Mouse (Mus musculus) hindbrain, embryonic 15.5 days (tissue): ENCODE measurements around the gene Ankrd6. TPM values are rescaled to one million over a fixed set of nuclear protein-coding genes. Genes with fewer than 3 reads are reported as not detected.
"Not testable (repeated sequence)": the region's sequence is repeated elsewhere in the genome, so short reads cannot be mapped to it uniquely, and the experiment has no call there.

ENCODE experiments used
- ATAC-seq: fragments of 200-750 bp; cut with Nextera tagmentation; 2 replicates; pipeline ENCODE4 v1.8.0; 2017; ENCODE audit warnings: low read depth, moderate number of reproducible peaks, moderate TSS enrichment; ENCODE audit not compliant: low FRiP score
- H3K27ac ChIP-seq: fragments of 300-500 bp; sonication (generic); replicated peaks from 2 replicates; pipeline ENCODE4 v1.5.1; 2015; ENCODE audit warnings: mild to moderate bottlenecking, inconsistent platforms
- H3K27me3 ChIP-seq: fragments of 300-500 bp; sonication (generic); 2 replicates; pipeline ENCODE4 v1.6.1; 2015; ENCODE audit warnings: control low read depth, inconsistent platforms
- H3K36me3 ChIP-seq: fragments of 300-500 bp; sonication (generic); 2 replicates; pipeline ENCODE4 v1.6.1; 2015; ENCODE audit warnings: control low read depth, inconsistent platforms
- H3K4me1 ChIP-seq: fragments of 300-500 bp; sonication (generic); replicated peaks from 2 replicates; pipeline ENCODE4 v1.6.1; 2015; ENCODE audit warnings: control low read depth, inconsistent platforms
- H3K4me2 ChIP-seq: fragments of 300-500 bp; sonication (generic); 2 replicates; pipeline ENCODE4 v1.6.1; 2015; ENCODE audit warnings: moderate library complexity, mild to moderate bottlenecking, inconsistent platforms
- H3K4me3 ChIP-seq: fragments of 300-500 bp; sonication (generic); 2 replicates; pipeline ENCODE4 v1.5.1; 2015; ENCODE audit warnings: mild to moderate bottlenecking, inconsistent platforms
- H3K9ac ChIP-seq: fragments of 300-500 bp; sonication (generic); 2 replicates; pipeline ENCODE4 v1.6.1; 2015; ENCODE audit warnings: inconsistent platforms
- H3K9me3 ChIP-seq: fragments of 300-500 bp; sonication (generic); 2 replicates; pipeline ENCODE4 v1.6.1; 2016; ENCODE audit warnings: control low read depth, inconsistent platforms
- WGBS: fragments of 180-500 bp; shearing (Covaris S2); methylation state at CpG from one replicate; pipeline ENCODE4 v1.1.7; 2015; 5-methylcytosine and 5-hydroxymethylcytosine counted together
- polyA plus RNA-seq: library from polyadenylated mRNA; unstranded; fragments of >200 nt; fragmentation: Nextera tagmentation; extraction: Ambion mirVana; gene quantifications from 2 replicates; pipeline ENCODE4 v1.2.1, GENCODE M21; 2015

Ankrd6 gene
- polyA plus RNA-seq, 1 experiment from 2014 or later = 23.4 TPM

DNA sequence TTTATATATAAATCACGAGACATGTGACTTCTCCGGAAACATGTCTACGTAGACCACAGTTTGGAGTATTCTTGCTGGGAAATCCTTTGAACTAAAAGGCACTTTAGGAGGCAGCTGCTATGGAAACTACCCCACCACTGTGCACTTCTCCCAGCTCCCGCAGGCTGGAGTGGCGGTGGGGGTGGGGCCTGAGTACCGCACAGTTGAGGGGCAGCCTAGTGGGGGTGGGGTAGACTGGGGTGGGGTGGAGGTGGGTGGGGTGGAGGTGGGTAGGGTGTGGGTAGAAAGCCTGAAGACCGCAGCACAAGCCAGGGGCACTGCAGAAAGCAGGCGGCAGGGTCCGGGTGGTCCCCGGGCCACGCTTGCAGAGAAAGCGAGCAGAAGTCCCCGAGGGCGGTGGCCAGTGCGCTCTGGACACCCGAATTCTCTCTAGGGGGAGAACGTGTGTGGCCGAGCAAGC lies 32.1 kb upstream of the Ankrd6 start, which contains the start of gene Rragd:
Gene Rragd (plus strand): TSS at position 322 of the 460 bp plus-strand sequence.
- 0% methylated on average over 18 of the region's 18 CpGs for WGBS
- H3K9me3 ChIP-seq = no peaks in the 10 kb centered on the region
- H3K9ac ChIP-seq = peak within 1 kb of the TSS; percentile 92
- peak within 1 kb of the TSS; percentile 82 for H3K4me2 ChIP-seq
- H3K27ac ChIP-seq = peak within 1 kb of the TSS; percentile 89
- ATAC-seq = peak; percentile 81
- H3K36me3 ChIP-seq = no peaks in the 10 kb centered on the region
- H3K4me3 ChIP-seq = peak within 1 kb of the TSS; percentile 88
- H3K27me3 ChIP-seq = no peaks in the 10 kb centered on the region
- peaks cover 34% of the 10 kb centered on the region for H3K4me1 ChIP-seq

DNA sequence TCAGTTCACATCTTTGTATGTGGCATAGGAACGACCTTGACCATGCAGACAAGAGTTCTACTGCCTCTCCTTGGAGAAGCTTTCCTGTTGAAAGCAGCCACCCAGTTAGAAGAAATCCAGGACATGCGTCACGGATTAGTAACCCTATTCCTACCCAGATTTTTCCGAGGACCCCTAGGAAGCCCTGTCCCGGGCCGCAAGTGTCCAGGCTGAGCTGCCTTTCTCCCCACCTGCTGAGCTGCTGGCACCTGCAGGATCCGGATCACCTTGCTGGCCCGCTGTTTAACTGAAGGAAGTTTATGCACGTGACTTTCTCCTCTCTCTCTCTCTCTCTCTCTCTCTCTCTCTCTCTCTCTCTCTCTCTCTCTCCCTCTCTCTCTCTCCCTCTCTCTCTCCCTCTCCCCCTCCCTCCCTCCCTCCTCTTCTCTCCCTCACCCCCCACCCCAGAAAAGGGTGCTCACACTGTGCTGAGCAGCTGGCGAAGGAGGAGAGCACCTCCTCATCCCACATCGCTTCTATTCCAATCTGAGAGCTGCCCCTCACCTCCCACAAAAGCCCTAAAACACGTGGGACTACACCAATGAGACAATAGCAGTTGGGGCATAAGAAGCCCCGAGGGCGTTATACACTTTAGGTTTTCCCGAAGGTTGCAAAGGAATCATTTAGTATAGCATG lies 31.5 kb upstream of the Ankrd6 start:
- H3K4me3 ChIP-seq = peak overlapping the region; percentile 88
- H3K9ac ChIP-seq = peak overlapping the region; percentile 92
- H3K4me2 ChIP-seq = peak overlapping the region; percentile 82
- H3K27me3 ChIP-seq = no peaks in the 10 kb centered on the region
- H3K4me1 ChIP-seq = peaks cover 34% of the 10 kb centered on the region
- under 1% methylated on average over 15 of the region's 15 CpGs for whole genome bisulfite sequencing
- no peaks in the 10 kb centered on the region for H3K9me3 ChIP-seq
- peak; percentile 65 for ATAC-seq
- H3K36me3 ChIP-seq = no peaks in the 10 kb centered on the region
- peak overlapping the region; percentile 89; the same call in 1 of the 2 replicates for H3K27ac ChIP-seq

DNA sequence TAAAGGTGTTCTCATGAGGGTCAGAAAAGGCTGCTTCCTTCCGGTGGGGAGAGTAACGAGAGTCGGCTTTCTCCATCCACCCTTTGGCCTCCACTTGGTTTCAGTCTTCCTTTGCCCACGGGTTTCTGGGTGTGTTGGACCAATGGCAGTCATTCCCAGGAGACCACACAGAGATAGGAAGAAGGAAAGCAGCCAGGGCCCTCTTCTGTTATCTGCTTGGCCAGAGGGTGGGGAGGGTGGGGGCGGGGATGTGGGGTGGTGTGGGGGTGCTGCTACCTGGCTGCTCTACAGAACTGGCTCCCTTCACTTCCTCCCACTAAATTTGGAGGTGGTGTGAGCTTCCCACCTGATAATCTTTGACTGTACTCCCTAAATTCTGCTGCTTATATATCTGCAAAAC lies 31.0 kb upstream of the Ankrd6 start:
- peak overlapping the region; percentile 82 for H3K4me2 ChIP-seq
- H3K9ac ChIP-seq = no peak overlapping the region
- no peaks in the 10 kb centered on the region for H3K27me3 ChIP-seq
- peaks cover 34% of the 10 kb centered on the region for H3K4me1 ChIP-seq
- H3K9me3 ChIP-seq = no peaks in the 10 kb centered on the region
- WGBS = 30% methylated on average over 5 of the region's 5 CpGs
- no peak overlapping the region for H3K4me3 ChIP-seq
- no peak for ATAC-seq
- H3K36me3 ChIP-seq = no peaks in the 10 kb centered on the region
- H3K27ac ChIP-seq = no peak overlapping the region

DNA sequence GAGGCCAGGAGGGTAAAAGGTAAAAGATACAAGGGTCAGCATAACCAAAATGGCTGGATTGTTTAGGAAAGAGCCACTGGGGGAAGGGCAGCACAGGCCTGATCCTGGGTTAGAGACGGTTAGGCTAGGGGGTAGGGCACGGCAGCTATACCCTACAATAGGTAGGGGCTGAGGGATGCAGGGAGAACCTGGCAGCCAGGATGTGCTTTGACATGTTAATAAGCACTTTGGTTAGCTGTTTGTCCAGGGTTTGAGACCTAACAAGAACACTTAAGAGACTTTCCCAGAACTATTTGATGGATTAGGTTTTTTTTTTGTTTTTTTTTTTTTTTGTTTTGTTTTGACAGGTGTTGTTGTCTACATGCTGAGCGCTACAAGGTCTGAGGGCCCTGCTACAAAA lies 29.4 kb upstream of the Ankrd6 start:
- 69% methylated on average over 3 of the region's 3 CpGs for WGBS
- no peak for ATAC-seq
- no peak overlapping the region for H3K9ac ChIP-seq
- H3K4me1 ChIP-seq = peaks cover 21% of the 10 kb centered on the region
- H3K4me3 ChIP-seq = no peak overlapping the region
- no peaks in the 10 kb centered on the region for H3K36me3 ChIP-seq
- no peaks in the 10 kb centered on the region for H3K9me3 ChIP-seq
- H3K4me2 ChIP-seq = no peak overlapping the region
- H3K27ac ChIP-seq = no peak overlapping the region
- H3K27me3 ChIP-seq = no peaks in the 10 kb centered on the region

DNA sequence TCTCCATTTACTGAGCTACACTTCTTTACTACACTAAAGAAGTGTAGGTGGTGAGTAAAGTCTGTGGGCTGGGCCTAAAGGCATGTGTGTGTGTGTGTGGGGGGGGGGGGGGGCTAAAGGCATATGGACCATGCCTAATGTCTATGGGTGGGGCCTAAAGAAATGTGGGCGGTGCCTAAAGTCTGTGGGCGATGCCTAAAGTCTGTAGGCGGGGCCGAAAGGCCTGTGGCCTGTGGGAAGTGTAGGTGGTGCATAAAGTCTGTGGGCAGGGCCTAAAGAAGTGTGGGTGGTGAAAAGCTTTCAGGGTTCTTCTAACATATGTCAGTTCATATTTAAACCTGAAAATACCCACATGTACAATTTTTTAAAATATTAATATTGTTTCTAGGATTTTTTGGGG lies 26.7 kb upstream of the Ankrd6 start:
- no peak overlapping the region for H3K4me3 ChIP-seq
- WGBS = 87% methylated on average over 4 of the region's 4 CpGs
- peaks cover 7% of the 10 kb centered on the region; the same call in 1 of the 2 replicates for H3K4me1 ChIP-seq
- H3K27ac ChIP-seq = no peak overlapping the region
- peaks cover 5% of the 10 kb centered on the region; the same call in 1 of the 2 replicates for H3K9me3 ChIP-seq
- no peak overlapping the region for H3K4me2 ChIP-seq
- 0 out of 2 replicates have a peak, but pooled peaks have one; percentile 8 for ATAC-seq
- H3K36me3 ChIP-seq = no peaks in the 10 kb centered on the region
- no peak overlapping the region for H3K9ac ChIP-seq
- no peaks in the 10 kb centered on the region for H3K27me3 ChIP-seq

DNA sequence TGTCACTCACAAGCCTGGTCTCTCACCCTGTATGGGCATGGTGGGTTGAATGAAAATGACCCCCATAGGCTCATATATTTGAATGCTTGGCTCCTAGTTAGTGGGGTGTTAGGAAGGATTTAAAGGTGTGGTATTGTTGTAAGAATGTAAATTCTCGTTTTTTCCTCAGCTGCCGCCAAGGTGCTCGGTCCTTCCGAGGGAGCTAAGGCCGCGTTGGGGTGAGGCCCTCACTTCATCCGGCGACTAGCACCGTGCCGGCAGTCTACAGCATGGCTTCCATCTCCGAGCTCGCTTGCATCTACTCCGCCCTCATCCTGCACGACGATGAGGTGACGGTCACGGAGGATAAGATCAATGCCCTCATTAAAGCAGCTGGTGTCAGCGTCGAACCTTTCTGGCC lies 14.0 kb upstream of the Ankrd6 start:
- not testable (repeated sequence) for H3K4me2 ChIP-seq, H3K4me1 ChIP-seq, H3K9me3 ChIP-seq, H3K27me3 ChIP-seq, H3K4me3 ChIP-seq, H3K9ac ChIP-seq, H3K36me3 ChIP-seq, H3K27ac ChIP-seq, ATAC-seq
- WGBS = 89% methylated on average over 19 of the region's 19 CpGs

DNA sequence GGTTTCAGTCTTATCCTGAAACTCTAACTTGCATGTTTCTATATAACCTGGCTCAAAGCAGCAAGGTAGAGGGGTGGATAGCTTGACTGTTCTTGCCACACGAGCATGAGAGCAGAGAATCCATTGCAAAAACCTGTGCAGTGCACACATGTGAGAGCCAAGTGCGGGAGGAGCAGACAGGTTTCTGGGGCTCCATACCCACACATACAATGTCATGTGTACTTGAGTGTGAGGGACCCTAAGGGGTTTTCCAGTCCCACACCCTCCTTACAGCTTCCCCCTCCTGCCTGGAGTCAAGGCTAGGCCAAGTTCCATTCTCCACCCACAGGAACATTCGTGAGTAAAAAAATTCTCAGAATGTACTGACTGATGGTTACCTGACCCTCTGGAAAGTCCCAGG lies 10.8 kb upstream of the Ankrd6 start:
- 86% methylated on average over 3 of the region's 3 CpGs for WGBS
- no peak overlapping the region for H3K4me2 ChIP-seq
- no peak overlapping the region for H3K9ac ChIP-seq
- no peak for ATAC-seq
- H3K27ac ChIP-seq = no peak overlapping the region
- H3K27me3 ChIP-seq = no peaks in the 10 kb centered on the region
- no peaks in the 10 kb centered on the region for H3K9me3 ChIP-seq
- H3K4me3 ChIP-seq = no peak overlapping the region
- H3K4me1 ChIP-seq = no peaks in the 10 kb centered on the region
- no peaks in the 10 kb centered on the region for H3K36me3 ChIP-seq

DNA sequence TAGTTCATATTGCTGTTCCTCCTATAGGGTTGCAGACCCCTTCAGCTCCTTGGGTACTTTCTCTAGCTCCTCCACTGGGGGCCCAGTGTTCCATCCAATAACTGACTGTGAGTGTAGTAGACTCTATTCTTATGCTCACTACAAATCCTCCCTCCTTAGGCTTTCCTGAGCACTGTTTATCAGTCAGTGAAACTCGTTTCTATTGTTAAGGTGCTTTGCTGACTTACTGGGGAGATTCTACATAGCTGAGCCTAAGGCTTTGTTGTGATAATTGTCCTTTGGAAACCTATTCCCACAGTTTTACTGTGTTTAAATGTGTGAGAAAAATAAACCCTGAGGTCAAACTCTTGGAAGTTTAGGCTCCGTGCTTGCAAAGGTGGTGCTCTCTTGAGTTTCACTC lies 5.8 kb upstream of the Ankrd6 start:
- Histone ChIP-seq H3K27me3 (no peaks in the 10 kb centered on the region), H3K4me3 (no peak overlapping the region), H3K4me1 (peaks cover 13% of the 10 kb centered on the region), H3K9me3 (no peaks in the 10 kb centered on the region), H3K9ac (no peak overlapping the region), H3K4me2 (no peak overlapping the region), H3K27ac (no peak overlapping the region), H3K36me3 (no peaks in the 10 kb centered on the region)
- no peak for ATAC-seq
- 36% methylated on average over 2 of the region's 2 CpGs for WGBS

DNA sequence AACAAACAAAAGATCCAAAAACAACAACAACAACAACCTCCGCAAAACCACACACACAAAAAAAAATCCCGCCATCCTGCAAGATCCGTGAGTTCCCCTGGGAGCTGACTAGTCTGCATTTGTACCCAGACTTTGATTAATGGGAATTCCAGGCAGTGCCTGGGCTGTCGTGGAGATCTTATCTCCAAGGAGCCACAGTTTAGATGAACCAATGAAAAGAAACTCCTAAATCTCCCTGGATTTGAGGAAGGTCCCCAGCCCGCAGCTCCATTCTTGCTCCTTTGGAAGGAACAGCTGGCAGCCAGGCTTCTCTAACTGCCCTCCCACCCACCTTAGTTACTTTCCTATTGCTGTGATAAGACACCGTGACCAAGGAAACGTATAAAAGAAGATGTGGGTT lies 2.0 kb upstream of the Ankrd6 start:
- WGBS = 12% methylated on average over 7 of the region's 7 CpGs
- peak overlapping the region; percentile 88 for H3K4me2 ChIP-seq

DNA sequence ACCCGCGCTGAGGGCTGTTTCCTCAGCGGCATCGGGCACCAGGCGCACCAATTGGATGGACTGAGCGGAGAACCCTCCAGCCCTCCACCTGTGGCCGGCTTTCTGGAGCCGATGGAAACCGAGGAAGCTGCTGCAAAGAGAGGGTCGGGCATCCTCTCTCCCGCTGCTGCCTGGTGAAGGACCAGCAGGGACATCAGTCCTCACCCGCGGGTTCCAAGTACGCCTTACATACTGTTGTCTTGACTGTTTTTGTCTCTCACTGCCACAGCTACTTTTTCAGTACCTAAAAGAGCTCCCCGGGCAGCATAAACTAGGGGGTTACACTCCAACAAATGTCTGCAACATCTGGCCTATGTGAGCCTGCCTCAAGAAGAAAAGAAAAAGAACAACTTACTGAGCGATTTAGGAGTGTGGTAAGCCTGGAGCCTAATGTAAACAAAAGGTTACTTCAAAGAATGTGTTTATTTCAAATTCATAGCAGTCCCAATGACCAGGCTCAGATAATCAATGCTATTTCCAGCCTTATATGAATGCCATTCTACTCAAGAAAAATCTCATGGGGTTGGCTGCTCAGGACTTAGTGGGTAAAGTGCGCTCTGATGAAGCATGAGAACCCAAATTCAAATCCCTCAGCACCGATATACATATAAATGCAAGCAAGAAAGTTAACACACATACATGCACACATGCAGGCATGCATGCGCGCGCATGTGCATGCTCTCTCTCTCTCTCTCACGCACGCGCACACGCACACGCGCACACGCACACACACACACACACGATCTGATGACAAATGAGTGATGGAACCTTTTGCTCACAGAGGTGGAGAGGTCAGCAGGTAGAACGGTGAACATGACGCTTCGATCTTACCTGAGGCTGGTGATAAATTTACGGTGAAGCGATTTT lies 647 bp upstream of the Ankrd6 start:
- ATAC-seq = peak; percentile 71
- no peak overlapping the region for H3K27ac ChIP-seq
- H3K27me3 ChIP-seq = no peaks in the 10 kb centered on the region
- H3K4me2 ChIP-seq = peak overlapping the region; percentile 88
- H3K9me3 ChIP-seq = no peaks in the 10 kb centered on the region
- peak overlapping the region; percentile 52 for H3K9ac ChIP-seq
- H3K4me1 ChIP-seq = peaks cover 30% of the 10 kb centered on the region
- H3K4me3 ChIP-seq = peak overlapping the region; percentile 67
- 8% methylated on average over 34 of the region's 34 CpGs for WGBS
- no peaks in the 10 kb centered on the region for H3K36me3 ChIP-seq

More for the DNA sequence above, 2.0 kb upstream of the Ankrd6 start:
- Histone ChIP-seq H3K27me3 (no peaks in the 10 kb centered on the region), H3K4me3 (no peak overlapping the region), H3K4me1 (peaks cover 26% of the 10 kb centered on the region), H3K27ac (no peak overlapping the region), H3K9me3 (no peaks in the 10 kb centered on the region), H3K36me3 (no peaks in the 10 kb centered on the region), H3K9ac (no peak overlapping the region)
- no peak for ATAC-seq

DNA sequence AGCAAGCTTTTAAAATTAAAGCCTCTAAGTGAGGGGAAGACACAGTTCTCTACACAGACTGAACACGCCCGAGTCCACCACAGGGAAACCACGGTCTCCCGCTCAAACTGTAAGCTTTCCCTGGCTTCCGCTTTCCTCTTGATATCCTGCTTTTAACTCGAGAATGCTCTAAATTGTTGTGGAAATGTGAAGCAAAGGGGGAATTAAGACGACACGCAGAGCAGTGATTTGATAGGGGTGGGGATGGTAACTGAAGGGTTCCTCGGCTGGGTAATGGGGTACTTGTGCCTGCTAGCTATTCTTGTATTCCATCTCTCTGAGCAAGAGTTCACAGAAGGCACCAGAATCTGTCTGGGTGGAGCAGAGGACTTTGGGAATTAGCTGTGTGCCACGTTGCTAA lies 1.9 kb downstream of the Ankrd6 start:
- 50% methylated on average over 10 of the region's 10 CpGs for WGBS
- Histone ChIP-seq H3K9ac (no peak overlapping the region), H3K4me2 (0 out of 2 replicates have a peak overlapping the region, but pooled peaks have one; percentile 5), H3K27ac (no peak overlapping the region), H3K4me1 (peaks cover 30% of the 10 kb centered on the region), H3K36me3 (no peaks in the 10 kb centered on the region), H3K9me3 (no peaks in the 10 kb centered on the region), H3K27me3 (no peaks in the 10 kb centered on the region), H3K4me3 (no peak overlapping the region)
- no peak for ATAC-seq

DNA sequence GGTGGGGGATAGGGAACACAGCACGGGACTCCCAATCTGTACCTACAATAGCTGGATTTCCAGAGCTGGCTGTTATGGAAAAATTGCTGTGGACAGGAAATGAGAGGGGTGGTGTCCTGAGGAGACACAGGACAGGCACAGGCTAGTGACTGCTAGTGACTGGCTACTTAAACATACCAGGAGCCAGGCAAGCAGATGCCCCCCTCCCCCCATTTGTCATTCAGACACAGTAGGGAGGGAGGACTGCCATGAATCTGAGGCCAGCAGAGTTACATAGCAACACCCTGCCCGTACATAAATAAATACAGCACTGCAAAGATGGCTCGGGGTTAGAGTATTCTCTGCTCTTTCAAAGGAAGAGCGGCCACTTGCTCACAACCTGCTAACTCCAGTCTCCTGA lies 3.0 kb downstream of the Ankrd6 start:
- Histone ChIP-seq H3K9me3 (no peaks in the 10 kb centered on the region), H3K27ac (no peak overlapping the region), H3K4me2 (0 out of 2 replicates have a peak overlapping the region, but pooled peaks have one; percentile 3), H3K36me3 (no peaks in the 10 kb centered on the region), H3K4me3 (no peak overlapping the region), H3K9ac (no peak overlapping the region), H3K27me3 (no peaks in the 10 kb centered on the region), H3K4me1 (peaks cover 29% of the 10 kb centered on the region)
- WGBS = 17% methylated on average over 4 of the region's 4 CpGs
- ATAC-seq = no peak; the same call in 1 of the 2 replicates
